Mouse (Mus musculus) monocyte, adult 2 months (primary cell): ENCODE data around the gene Slc4a3.

Experiments
- DNase-seq, 2 experiments: peaks; one replicate each; pipeline ENCODE4 v3.0.0; 2022; ENCODE audit warnings: low spot score in 2 of 2, low read depth in 1 of 2

Gene Slc4a3

GRCm38 (mm10) chr1:75595930-75596329 lies 49.9 kb downstream of the Slc4a3 start:
- DNase-seq = no peak

- DNase-seq = no peak
These were observed 50.8 kb downstream of the Slc4a3 start for GRCm38 (mm10) chr1:75596906-75597305.

- DNase-seq = no peak
These were observed 51.6 kb downstream of the Slc4a3 start for GRCm38 (mm10) chr1:75597622-75598021.

DNA sequence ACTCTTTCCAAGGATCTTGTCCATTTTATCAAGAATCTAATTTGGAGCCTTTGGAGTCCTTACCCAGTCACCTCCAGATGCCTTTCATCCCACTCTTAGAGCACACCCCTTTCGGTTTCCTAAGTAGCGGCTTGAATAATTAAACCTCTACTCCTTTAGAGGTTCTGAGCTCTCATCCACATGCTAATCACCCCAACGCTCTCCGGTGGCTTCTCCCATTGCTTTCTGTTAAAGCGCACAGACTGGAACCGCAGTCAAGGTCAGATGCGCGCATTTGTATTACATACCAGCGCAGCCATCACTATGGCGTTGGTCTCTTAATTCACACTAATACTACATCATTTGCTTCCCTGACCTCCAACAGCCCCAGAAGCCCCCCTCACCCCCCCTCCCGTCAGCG lies 55.7 kb downstream of the Slc4a3 start:
- no peak for DNase-seq

DNA sequence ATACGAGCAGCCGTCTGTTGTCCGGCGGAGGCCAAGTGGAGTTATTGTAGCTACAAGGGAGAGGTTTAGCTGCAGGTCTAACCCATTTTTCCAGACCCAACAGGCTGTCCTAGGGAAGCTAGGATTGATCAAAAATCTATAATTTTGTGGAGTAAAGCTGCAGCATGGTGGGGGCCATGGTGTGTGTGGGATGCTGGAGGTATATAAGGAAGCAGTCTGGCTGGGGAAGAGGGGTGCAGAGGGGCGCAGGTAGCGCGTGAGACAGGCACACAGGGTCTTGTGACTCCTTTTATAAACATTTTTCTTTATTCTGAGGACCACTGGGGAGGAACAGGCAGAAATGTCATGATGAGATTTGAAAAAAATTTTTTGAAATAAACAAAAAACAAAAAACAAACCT lies 57.5 kb downstream of the Slc4a3 start:
- no peak for DNase-seq

- DNase-seq = no peak
These were observed 62.2 kb downstream of the Slc4a3 start for GRCm38 (mm10) chr1:75608225-75608624.

DNA sequence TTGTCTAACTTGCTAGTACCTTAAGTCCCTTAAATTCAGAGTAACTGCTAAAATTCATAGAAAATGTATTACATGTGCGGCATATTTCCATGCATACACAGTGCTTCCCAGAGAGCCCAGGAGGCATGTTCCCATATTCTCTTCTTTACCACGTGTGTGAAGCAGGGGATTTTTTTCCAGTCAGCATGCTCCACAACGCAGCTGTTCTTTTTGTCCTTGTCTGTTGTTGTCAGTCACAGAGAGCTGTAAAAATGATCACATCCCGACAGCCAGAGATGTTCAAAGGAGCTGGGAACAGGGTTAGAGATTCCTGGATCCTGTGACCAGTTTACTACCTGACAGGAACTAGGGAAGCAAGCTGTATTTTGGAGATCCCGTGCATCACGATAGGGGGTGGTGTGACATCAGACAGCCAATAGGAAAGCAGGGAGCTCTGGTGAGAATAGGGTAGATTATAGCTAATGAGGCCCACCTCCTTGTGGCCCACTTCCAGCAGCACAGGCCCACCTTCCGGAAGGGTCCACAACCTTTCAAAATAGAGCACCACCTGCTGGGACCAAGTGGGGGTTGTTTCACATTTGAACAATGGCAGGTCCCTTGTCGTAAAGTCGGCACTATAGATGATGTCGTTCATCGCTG lies 62.7 kb downstream of the Slc4a3 start:
- DNase-seq = no peak

DNA sequence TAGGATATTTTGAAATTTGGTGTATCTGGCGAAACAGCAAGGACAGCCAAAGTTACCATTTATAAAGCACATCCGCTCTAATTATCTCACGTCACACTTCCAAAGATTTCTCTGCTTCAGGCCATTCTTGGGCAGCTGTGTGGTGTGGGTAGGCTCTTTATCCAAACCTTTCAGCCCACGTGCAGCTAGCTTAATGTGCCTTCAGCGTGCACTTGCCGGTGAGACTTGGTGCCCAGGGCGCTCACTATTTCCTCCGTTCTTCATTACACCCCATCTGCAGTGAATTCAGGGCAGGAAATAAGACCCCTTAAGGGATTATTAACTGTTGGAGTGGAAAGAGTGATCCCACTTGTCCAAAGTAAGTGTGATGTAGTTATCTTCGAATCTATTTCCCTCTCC lies 63.2 kb downstream of the Slc4a3 start:
- DNase-seq = no peak

DNA sequence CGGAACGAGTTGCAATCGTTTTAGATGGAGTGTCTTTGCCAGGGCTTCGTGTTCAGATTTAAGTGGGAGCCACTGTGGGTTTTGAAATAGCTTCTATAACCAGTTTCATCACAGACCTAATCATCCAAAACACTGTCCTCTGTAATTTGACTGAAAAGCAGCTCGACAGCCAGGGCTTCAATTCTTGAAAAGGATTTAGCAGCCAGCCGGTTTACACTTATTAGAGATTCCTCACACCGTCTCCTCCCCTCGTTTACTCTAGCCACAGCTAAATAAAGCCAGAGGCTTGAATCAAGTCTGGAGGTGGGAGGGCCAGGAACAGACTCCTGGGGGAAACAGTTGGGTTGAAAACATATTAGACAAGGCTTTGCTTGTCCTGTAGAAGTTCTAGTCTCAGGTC lies 64.5 kb downstream of the Slc4a3 start:
- DNase-seq = no peak
